Mouse (Mus musculus): ENCODE measurements around the gene Atg2b.

The Atg2b gene

GRCm38 (mm10) chr12:105695848-105696247, 10.8 kb upstream of the Atg2b start:
- no peak for TF ChIP-seq GATA4 (IDR thresholded peaks at IDR 0.05; ENCODE audit: insufficient replicate concordance, low read length)

DNA sequence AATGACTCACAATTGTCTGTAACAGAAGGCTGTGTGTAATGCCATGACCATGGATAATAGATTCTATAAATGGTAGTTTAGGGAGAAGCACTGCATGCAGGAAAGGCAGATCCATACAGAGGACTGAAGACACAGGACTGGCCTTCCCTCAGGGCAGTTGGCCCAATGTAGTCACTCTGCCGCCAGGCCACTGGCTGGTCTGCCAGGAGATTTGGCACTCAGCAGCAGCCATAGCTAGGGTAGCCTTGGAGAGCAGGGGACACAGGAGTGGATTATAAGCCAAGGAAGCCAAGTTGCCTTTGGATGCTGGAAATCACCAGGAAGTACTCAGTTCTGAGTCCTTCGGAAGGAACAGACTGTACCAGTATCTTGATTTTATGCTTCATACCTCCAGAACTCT, 9.0 kb upstream of the Atg2b start:
- TF ChIP-seq GATA4 (IDR thresholded peaks at IDR 0.05; ENCODE audit: insufficient replicate concordance, low read length) = no peak

GRCm38 (mm10) chr12:105689435-105689834, 4.4 kb upstream of the Atg2b start:
- no peak for TF ChIP-seq GATA4 (IDR thresholded peaks at IDR 0.05; ENCODE audit: insufficient replicate concordance, low read length)

DNA sequence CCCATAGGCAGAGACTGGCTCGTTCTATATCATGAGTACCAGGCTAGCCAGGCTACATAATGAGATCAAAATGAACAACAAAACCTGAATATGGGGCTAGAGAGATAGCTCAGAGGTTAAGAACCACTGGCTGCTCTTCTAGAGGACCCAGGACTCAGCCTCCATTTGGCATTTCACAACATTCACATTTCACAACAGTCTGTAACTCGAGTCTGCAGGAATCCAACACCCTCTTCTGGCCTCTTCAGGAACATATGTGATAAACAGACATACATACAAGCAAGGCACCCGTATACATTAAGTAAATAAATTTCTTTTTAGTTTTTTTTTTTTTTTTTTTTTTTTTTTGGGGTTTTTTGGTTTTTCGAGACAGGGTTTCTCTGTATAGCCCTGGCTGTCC, 3.5 kb upstream of the Atg2b start:
- no peak for TF ChIP-seq GATA4 (IDR thresholded peaks at IDR 0.05; ENCODE audit: insufficient replicate concordance, low read length)

DNA sequence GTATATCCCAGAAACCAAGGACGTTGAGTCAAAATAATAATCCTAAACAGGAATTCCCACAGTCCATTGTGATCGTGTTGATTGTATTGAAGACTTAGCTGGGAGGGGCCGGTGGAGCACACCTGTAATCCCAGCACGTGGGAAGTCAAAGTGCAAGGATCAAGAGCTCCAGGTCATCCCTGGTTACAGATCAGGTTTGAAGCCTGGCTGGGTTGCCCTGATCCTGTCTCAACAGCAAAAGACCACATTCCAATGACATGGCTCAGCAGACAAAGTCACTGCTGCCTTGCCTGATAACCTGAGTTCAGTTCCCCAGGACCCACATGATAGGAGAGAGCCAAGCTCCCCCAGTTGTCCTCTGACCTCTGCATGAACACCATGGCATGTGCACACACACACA, 2.4 kb upstream of the Atg2b start:
- no peak for TF ChIP-seq GATA4 (IDR thresholded peaks at IDR 0.05; ENCODE audit: insufficient replicate concordance, low read length)

DNA sequence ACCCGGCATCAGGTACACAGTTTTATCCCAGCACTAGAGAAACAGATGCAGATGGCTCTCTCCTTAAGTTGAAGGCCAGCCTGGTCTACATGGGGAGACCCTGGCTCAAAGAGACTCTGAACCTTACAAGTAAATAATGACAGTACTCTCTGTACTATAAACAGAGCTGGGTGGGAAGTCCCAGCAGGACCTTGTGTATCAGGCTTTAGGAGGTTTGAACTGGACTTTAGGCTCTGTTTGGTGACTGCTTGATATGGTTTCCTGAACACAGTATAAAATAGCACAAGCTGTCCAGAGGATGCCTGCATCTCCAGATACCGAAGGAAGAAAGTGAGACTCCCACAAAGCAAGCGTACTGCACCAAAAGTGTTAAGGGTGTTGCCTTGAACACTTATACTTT, 1.8 kb upstream of the Atg2b start:
- TF ChIP-seq GATA4 (IDR thresholded peaks at IDR 0.05; ENCODE audit: insufficient replicate concordance, low read length) = no peak

- no peak for TF ChIP-seq GATA4 (IDR thresholded peaks at IDR 0.05; ENCODE audit: insufficient replicate concordance, low read length)
Measured at GRCm38 (mm10) chr12:105683933-105684901, 794 bp downstream of the Atg2b start, which contains the start of gene Gskip. Gskip (plus strand) TSS chr12:105684829.

DNA sequence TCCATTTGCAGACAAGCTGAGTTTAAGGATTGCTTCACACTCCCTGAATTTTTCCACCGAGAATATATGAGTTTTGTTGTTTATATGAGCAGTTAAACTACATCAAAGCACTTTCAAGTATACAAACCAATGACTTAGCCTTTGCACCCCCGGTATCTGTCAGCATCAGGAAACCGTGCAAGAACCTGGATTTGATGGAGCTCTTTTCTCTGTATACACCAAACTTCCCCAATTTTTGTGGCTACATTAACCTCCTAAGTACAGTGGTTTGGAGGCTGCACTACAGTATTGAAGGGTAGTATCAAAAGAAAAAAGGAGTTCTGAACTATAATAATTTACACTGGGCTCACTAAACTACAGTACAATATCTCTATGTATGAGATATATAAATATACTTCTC, 6.2 kb downstream of the Atg2b start:
- no peak for TF ChIP-seq GATA4 (IDR thresholded peaks at IDR 0.05; ENCODE audit: insufficient replicate concordance, low read length)

DNA sequence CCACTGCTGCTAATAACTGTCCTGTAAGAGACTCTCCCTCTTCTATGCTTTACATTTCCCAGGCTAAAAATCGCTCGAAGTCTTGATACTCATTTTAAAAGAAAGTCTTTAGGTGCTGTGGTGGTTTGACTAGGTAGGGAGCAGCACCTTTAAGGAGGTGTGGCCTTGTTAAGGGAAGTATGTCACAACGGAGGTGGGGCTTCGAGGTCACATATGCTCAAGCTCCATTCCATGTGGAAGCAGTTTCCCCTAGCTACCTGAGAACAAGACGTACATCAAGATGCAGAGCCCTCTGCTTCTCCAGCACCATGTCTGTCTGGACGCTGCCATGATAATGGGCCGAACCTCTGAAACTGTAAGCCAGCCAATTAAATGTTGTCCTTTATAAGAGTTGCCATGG, 6.8 kb downstream of the Atg2b start:
- TF ChIP-seq GATA4 (IDR thresholded peaks at IDR 0.05; ENCODE audit: insufficient replicate concordance, low read length) = no peak

DNA sequence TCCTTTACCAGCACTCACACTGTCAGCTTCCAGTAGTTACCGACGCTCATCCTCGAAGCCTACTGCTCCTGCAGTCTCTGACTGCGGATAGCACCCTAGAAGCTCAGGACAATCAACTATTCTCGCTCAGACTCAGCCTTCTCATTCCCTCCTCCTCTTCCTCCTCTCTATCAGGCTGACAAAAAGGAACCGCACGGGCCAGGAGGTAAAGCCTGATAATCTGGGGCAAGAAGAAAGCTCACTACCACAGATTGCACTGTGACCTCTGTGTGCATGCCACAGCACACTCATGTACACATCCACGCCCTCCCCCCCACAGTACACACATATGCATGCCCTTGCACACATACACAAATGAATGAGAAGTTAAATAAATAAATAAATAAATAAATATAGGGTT, 8.7 kb downstream of the Atg2b start:
- TF ChIP-seq GATA4 (IDR thresholded peaks at IDR 0.05; ENCODE audit: insufficient replicate concordance, low read length) = no peak

GRCm38 (mm10) chr12:105655850-105656249, 29.2 kb downstream of the Atg2b start:
- TF ChIP-seq GATA4 (IDR thresholded peaks at IDR 0.05; ENCODE audit: insufficient replicate concordance, low read length) = no peak

- TF ChIP-seq GATA4 (IDR thresholded peaks at IDR 0.05; ENCODE audit: insufficient replicate concordance, low read length) = no peak
Measured at GRCm38 (mm10) chr12:105642770-105643321, 42.2 kb downstream of the Atg2b start.

DNA sequence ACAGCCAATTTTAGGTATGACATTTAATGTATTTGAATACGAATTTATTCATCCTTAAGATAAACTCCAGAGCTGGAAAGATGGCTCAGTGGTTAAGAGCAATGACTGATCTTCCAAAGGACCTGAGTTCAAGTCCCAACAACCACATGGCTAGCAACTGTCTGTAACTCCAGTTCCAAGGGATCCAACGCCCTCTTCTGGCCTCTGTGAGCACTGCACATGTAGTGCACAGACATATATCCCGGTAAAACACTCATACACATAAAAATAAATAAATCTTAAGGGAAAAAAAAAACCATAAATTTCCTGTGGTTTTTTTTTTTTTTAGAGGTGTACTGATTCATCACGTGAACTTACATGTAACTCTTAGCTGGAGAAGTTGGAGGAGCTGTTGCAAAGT, 47.5 kb downstream of the Atg2b start:
- TF ChIP-seq GATA4 (IDR thresholded peaks at IDR 0.05; ENCODE audit: insufficient replicate concordance, low read length) = no peak

DNA sequence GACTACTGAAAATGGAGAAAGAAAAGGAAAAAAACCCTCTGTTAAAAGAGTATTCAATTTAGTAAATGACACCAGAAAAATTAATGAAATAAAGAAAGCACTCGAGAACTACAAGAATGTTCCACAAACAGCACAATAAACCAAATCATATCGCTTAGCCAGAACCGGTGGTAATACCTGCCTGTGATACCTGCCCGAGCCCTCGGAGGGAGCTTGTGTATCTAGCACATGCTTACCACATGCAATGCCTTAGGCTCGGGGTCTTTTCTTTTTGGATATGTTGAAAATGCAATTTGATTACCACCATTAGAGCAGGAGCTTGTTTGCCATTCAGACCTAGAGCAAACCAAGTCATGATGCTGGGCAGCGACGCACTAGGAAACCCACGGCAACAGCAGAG, 48.5 kb downstream of the Atg2b start:
- TF ChIP-seq GATA4 (IDR thresholded peaks at IDR 0.05; ENCODE audit: insufficient replicate concordance, low read length) = no peak

DNA sequence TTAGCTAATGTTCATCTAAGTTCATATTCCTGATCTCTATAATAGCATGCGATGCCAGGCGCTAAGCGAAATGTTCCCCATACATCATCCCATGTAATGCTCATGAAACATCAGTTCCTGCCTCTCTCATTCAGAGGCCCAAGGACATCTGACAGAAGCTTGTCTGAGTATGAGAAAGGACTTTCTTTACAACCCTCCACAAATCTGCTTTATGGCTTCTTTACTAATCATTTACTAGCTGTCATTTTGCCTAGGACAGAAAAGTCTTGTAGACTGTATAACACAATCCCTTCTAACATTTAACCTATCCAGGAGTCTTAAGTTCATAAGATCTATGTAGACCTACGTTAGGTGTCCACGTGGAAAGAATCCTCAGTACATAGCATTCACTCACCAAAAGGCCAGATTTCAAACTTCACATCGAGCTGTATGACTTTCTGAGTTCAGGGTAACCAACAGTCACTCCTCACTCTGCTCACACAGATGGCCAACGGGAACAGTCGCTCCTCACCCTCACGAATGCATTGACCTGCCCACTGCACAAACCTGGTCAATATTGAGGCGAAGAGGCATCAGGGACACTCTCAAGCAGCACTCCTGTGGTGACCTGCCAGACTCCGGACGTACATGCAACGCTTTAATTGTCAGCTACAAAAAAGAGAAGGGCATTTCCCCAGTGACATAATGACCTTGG, 50.5 kb downstream of the Atg2b start:
- no peak for TF ChIP-seq GATA4 (IDR thresholded peaks at IDR 0.05; ENCODE audit: insufficient replicate concordance, low read length)

DNA sequence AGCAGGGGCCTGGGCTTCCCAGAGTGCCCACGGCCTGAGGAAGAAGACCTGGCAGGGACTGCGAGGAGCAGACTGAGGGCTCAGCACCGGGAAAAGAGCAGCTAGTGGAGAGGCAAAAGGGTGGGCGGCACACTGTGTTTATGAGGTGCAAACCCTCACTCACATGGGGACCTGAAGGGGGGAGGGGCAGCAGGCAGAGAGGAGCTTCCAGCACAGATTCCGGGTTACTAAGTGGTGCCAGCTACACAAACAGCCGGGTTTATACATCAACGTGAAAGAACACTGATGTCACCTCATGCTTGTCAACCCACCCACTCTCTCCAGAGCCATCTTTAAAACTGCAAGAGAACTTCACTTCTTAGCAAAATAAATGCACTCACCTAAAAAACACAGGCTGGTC, 59.2 kb downstream of the Atg2b start:
- no peak for TF ChIP-seq GATA4 (IDR thresholded peaks at IDR 0.05; ENCODE audit: insufficient replicate concordance, low read length)

Data from liver, adult (tissue).